Mouse (Mus musculus) heart, postnatal 0 days (tissue): ENCODE measurements around the gene Tubb2b.

Experiments used
- CTCF ChIP-seq: IDR thresholded peaks from 2 replicates; pipeline ENCODE4 v1.5.1; 2016; ENCODE audit warnings: antibody characterized with exemption, control low read depth, low read depth
- EP300 ChIP-seq: IDR thresholded peaks from 2 replicates; pipeline ENCODE4 v1.6.1; 2016; ENCODE audit warnings: antibody characterized with exemption, low read depth

DNA sequence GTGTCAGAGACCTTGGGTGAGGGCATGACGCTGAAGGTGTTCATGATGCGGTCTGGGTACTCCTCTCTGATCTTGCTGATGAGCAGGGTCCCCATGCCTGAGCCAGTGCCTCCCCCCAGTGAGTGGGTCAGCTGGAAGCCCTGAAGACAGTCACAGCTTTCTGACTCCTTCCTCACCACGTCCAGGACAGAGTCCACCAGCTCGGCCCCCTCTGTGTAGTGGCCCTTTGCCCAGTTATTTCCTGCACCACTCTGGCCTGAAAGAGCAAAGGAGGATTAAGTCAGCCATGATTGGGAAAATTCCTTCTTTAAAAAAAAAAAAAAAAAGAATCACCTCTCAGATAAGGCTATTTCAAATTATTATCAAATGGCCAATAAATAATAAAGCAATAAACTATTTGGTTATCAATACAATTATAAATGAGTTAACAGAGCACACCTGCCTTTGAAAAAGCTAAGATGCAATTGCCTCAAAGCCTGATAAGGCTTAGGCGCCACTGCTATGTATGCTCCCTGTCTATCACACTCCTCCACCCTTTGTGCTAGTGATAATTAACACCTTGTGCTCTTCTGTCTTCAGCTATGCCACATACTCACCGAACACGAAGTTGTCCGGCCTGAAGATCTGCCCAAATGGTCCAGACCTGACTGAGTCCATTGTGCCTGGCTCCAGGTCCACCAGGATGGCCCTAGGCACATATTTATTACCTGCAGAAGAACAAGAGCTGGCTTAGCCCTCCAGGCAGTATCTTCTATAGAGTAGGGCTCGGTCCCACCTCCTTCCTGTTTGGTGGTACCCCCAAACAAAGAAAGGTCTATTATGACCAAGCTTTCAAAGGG, 1.8 kb downstream of the Tubb2b start:
- TF ChIP-seq CTCF (no peak), EP300 (no peak)
